Mouse (Mus musculus) cerebellum, adult (tissue): ENCODE measurements around the gene Nek8.
A peak's percentile ranks its signal among the peaks of the same experiment; 100 is the strongest.
"Not testable (repeated sequence)": the region's sequence is repeated elsewhere in the genome, so short reads cannot be mapped to it uniquely, and the experiment has no call there.

Experiments used
- ATAC-seq: cut with Nextera tagmentation; 2 replicates; pipeline ENCODE4 v1.9.2; 2017; ENCODE audit warnings: mild to moderate bottlenecking, moderate library complexity, mixed read lengths; ENCODE audit not compliant: insufficient number of reproducible peaks, low FRiP score, low TSS enrichment

The Nek8 gene

DNA sequence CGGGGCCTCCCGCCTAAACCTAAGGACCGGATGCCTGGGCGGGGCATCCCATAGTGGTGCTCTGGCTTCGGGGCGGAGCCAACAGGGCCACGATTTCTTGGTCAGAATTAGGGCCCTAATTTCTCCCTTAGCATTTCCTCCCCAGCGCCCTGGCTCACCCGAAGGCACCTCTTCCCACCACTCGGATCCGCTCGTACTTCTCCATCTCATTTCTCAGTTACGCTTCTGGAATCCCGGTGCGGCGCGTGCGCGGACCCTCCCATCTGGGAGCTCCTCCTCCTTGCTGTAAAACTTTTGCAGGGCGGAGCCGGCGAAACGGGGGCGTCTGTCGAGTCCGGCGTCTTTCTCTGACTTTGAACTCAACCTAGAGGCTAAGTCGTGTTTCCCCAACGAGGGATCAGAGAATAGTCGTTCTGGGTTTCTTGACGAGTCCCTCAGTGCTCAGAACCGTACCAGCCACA, at the start of gene Nek8, which contains the start of gene Tlcd1:
Gene Nek8 (minus strand): TSS at position 274 of the 461 bp plus-strand sequence.
Gene Tlcd1 (plus strand): TSS at position 310 of the 461 bp plus-strand sequence.
- ATAC-seq, result peak; percentile 41; the same call in 1 of the 2 replicates

DNA sequence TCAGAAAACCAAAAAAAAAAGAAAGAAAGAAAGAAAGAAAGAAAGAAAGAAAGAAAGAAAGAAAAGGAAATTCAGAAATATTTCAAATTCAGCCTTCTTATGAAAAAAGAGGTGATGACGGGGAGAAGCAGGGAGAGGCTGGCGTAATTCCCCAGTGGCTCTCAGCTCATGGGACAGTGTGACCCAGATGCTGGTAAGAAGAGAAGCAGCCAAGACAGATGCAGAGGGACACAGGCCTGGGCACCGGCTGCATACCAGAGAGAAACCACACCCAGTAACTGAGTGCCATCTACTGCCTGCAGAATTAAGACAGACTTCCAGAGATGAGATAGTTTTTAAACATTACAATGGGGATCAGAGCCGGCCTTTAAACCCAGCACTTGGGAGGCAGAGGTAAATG, 47.1 kb upstream of the Nek8 start:
- ATAC-seq, result no peak

GRCm38 (mm10) chr11:78215709-78216317, 39.3 kb upstream of the Nek8 start:
- no peak for ATAC-seq

DNA sequence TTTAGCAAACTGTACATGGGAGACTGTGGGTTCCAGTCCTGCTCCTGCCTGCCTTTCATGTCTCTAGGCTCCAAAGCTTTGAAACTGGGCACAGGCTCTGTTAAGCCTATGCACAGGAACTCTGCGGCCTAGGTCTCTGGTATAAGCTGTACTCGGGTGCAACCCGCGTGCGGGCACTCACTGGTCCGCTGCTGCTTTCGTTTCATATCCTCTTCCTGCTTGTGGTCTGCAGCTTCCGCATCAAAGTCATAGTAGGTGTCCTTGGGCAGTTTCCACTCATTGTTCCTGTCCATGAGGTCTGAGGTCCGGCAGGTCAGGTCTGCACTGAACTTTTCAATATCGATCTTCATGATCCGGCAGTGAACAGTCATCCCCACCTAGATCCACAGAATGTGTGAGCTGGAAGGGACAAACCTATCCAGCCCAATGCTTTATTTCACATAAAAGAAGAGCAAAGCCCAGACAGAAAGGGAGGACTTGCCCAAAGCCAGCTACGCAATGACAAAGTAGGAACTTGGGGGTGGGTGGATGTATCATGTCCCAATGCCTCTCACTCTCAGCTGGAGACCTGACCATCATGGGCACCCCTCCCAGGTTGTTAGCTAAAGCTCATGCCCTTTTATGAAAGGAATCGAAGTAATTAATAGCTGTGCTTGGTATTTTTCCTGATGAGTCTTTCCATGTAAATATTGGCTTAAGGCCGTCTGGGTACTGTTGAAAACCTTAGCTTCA, 36.8 kb upstream of the Nek8 start:
- ATAC-seq, result no peak

DNA sequence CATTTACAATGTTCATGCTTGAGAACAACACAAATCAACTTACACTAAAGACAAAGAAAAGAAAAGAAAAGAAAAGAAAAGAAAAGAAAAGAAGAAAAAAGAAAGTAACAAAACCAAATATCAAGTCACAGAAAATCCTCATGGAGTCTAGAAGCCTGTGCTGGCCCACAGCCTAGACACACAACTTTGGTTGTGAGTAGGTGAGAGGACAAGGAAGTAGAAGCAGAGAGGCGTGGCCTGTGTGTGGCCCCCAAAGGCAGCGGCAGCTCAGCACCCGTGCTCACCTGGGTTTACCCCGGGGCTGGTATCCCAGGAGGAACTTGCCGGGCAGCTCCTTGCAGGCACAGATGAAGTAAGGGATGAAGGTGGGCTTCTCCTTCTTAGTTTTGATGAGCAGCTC, 35.0 kb upstream of the Nek8 start:
- no peak for ATAC-seq

DNA sequence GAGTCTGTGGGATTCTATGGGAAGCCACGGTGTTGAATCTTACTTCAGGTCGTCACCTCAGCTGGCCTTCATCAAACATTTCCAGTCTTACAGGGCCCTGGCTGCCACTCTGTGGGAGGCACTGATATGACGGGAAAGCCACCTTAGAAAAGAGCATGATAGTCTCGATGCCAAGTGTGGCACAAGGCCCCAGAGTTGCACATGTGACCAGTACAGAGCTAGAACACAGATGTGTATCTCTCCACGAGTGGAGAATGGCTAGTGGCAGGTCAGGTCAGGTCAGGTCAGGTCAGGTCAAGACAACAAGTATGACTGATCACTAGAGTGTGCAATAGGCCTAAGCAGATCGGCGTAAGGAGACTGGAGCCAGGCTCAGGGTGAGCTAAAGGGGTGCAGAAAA, 34.1 kb upstream of the Nek8 start:
- ATAC-seq, result no peak

DNA sequence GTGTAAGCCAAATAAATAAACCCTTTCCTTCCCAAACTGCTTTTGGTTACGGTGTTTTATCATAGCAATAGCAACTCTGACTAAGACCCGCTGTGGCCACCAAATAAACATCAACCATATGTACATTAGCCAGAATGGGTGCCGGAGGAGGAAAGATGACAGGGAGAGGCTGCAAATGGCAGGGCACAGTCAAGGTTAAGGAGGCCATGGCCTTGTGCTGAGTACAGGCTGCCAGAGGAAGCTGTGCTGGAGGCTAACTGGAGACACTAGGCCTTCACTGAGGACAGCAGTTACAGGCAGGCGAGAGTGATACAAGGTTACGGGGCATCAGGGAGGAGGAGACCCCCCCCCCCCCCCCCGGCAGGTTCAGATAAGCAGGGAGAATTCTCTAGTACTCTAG, 33.4 kb upstream of the Nek8 start:
- no peak for ATAC-seq

DNA sequence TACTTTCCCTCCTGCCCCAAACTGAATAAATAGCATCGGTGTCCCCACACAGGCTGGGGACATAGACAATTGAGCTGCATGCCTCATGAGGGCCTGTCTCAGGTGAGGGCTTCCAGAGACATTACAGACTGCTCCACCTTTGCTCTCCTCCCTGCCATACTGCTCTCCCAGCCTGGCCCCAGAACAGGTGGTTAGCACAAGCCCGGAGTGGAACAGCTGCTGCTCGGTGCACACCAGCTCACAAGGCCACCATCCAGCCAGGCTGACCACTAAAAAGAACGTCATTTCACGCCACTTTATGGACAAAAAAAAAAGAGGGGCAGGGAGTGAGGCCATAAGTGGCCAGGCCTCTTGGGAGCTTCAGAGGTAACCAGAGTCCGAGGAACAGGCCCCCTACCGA, 30.7 kb upstream of the Nek8 start:
- ATAC-seq, result no peak

- ATAC-seq, result no peak
Observed at GRCm38 (mm10) chr11:78205361-78206206, 29.1 kb upstream of the Nek8 start.

GRCm38 (mm10) chr11:78204287-78204686, 27.8 kb upstream of the Nek8 start:
- ATAC-seq, result no peak

DNA sequence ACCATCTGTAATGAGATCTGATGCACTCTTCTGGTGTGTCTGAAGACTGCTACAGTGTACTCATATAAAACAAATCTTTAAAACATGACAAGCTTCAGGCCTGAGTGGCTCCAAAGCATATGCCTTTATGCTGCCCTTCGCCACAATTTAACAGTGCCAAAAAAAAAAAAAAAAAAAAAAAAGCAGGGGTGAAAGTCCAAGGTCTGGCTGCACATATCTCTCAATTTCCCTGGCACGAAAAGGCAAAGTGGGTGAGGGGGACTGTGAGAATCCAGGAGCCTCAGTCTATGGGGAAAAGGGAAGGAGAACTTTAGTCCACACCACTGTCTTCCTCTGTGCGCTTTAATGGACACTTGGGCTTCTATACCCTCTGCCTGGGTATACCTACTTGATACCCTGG, 25.9 kb upstream of the Nek8 start:
- ATAC-seq, result no peak

GRCm38 (mm10) chr11:78195101-78195863, 18.8 kb upstream of the Nek8 start:
- ATAC-seq, result no peak

- no peak for ATAC-seq
Observed at GRCm38 (mm10) chr11:78194411-78195100, 18.1 kb upstream of the Nek8 start.

DNA sequence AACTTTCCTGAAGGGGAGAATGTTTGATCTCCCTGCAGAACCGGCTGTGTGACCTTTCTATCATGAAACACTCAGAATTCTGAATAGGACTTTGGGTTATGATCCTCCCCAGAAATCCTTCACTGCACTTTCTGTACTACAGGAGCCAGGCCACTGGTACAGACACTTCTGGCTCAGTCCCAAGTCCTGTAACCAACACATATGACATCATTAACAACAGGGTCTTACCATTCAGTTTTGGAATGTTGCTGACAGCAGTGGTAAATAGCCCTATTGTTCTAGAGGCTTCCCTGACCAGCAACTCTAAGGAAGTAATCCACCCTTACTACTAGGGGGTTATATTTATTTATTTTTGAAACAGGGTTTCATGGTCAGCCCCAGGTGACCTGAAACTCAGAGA, 16.6 kb upstream of the Nek8 start, which contains the start of gene Proca1:
Gene Proca1 (plus strand): TSS at position 280 of the 400 bp plus-strand sequence.
- ATAC-seq, result no peak

GRCm38 (mm10) chr11:78190041-78190440, 13.6 kb upstream of the Nek8 start:
- ATAC-seq, result no peak

DNA sequence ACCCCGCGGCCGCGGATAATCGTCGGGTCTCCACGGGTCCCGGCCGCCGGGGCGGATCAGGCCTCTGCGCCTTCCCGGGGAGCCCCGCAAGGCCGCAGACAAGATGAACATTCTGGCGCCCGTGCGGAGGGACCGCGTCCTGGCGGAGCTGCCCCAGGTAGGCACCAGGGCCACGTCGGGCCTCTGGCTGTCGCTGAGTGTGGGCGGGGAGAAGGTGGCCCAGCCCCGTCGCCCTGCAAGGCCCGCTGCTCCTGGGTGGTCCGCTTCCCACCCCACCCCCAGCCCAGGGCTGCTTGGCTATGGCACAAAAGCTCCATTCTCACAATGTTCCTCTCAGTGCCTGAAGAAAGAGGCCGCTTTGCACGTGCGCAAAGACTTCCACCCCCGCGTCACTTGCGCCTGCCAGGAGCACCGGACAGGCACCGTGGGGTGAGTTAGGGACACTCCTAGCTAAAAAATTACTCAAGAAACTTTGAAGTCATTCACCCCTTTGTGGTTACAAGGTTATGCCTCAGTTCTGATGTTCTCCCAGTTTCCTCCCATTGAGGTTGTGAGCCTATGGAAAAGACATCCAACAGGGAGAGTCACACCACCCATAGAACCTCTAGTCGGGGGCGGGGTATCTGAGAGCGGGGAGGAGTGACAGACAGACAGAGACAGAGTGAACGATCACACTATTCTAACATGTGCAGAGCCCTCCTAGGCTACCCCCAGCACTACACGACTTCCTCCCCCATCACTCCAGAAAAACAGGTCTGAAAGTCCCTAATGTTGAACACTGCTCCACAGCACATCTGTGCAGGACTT, 13.0 kb upstream of the Nek8 start:
- ATAC-seq, result no peak

DNA sequence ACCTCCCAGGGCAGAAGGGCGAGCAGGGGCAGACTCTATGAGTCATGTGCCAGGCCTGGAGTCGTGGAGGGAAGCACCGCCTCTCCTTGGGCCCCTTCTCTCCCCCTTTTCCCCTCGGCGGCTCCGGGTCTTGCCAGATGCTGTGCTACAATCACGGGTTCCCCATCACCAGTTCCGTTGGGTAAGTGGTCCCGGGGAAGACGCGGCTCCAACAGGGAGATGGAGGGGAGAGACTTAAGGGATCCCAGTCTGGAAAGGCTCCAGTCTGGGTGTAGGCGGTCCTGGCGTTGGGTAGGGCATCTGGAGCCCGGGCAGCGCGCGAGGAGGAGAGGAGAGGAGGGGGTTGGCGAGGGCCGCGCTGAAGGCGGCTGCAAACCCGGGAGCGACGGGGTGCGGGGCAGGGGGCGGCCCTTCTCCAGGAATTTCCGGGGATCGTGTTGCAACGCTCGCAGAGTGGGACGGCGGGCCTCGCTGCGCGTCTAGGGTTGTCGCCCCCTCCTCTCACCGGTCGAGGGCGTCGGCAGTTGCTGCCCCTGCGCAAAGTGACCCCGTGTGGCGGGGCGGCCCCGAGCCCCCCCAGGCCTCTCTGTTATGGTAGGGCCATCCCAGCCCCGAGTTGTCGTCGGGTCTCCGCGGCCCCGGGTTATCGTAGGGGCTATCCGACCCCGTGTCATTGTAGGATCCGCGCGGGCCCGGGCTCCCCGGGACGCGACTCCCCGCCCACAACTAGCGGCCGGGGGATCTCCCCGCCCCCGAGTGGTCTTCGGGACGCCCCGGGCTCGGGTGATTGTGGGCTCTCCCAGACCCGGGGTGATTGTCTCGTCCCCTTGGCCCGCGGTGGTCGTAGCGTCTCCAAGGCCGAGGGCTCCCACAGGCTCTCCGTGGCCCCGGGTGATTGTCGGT, 12.1 kb upstream of the Nek8 start, which contains the start of gene Rab34:
Gene Rab34 (plus strand): TSS at position 100 of the 903 bp plus-strand sequence.
- no peak for ATAC-seq

DNA sequence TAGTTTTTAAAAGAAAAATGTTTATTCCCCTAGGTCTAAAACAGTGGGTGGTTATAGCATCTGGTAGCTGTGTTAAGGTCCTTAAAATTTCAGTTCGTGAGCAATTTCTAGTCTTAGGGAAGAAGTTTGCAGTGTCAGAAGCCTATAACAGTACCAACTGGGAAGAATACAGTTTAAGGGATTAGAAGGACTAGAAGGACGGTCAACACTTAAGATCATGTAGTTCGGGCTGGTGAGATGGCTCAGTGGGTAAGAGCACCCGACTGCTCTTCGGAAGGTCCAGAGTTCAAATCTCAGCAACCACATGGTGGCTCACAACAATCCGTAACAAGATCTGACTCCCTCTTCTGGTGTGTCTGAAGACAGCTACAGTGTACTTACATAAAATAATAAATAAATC, 8.2 kb upstream of the Nek8 start:
- ATAC-seq, result not testable (repeated sequence)
